Mouse (Mus musculus) forebrain, embryonic 16.5 days (tissue): ENCODE data around the gene Pam16. TPM values are rescaled to one million over a fixed set of nuclear protein-coding genes. Genes with fewer than 3 reads are reported as not detected.

ENCODE experiments used
- ATAC-seq: fragments of 200-750 bp; cut with Nextera tagmentation; 2 replicates; pipeline ENCODE4 v1.8.0; 2017; ENCODE audit warnings: mild to moderate bottlenecking, moderate library complexity
- H3K27ac ChIP-seq: fragments of 300-500 bp; sonication (generic); 2 replicates; pipeline ENCODE4 v1.5.1; 2014; ENCODE audit warnings: low read length, control low read depth
- H3K27me3 ChIP-seq: fragments of 300-500 bp; sonication (generic); replicated peaks from 2 replicates; pipeline ENCODE4 v1.6.1; 2014; ENCODE audit warnings: low read length; ENCODE audit not compliant: control insufficient read depth, insufficient read depth
- H3K36me3 ChIP-seq: fragments of 300-500 bp; sonication (generic); 2 replicates; pipeline ENCODE4 v1.6.1; 2014; ENCODE audit not compliant: control insufficient read depth, insufficient read depth
- H3K4me1 ChIP-seq: fragments of 300-500 bp; sonication (generic); replicated peaks from 2 replicates; pipeline ENCODE4 v1.6.1; 2014; ENCODE audit warnings: low read length; ENCODE audit not compliant: control insufficient read depth, insufficient read depth
- H3K4me2 ChIP-seq: fragments of 300-500 bp; sonication (generic); 2 replicates; pipeline ENCODE4 v1.6.1; 2014; ENCODE audit warnings: mild to moderate bottlenecking, low read length, control low read depth
- H3K4me3 ChIP-seq: fragments of 300-500 bp; sonication (generic); replicated peaks from 2 replicates; pipeline ENCODE4 v1.5.1; 2014; ENCODE audit warnings: mild to moderate bottlenecking, low read length, control low read depth
- H3K9ac ChIP-seq: fragments of 300-500 bp; sonication (generic); replicated peaks from 2 replicates; pipeline ENCODE4 v1.6.1; 2014; ENCODE audit warnings: low read depth, low read length, control low read depth
- H3K9me3 ChIP-seq: fragments of 300-500 bp; sonication (generic); 2 replicates; pipeline ENCODE4 v1.6.1; 2016; ENCODE audit warnings: low read length; ENCODE audit not compliant: control insufficient read depth
- WGBS: fragments of 180-500 bp; shearing (Covaris S2); extraction: QIAGEN DNeasy Blood & Tissue Kit; methylation state at CpG from one replicate; pipeline ENCODE4 v1.1.7; 2014; 5-methylcytosine and 5-hydroxymethylcytosine counted together
- polyA plus RNA-seq: library from polyadenylated mRNA; unstranded; fragments of >200 nt; fragmentation: Nextera tagmentation; extraction: Ambion mirVana; gene quantifications from 2 replicates; pipeline ENCODE4 v1.2.1, GENCODE M21; 2015

Pam16 gene
- polyA plus RNA-seq, 1 experiment from 2014 or later: 157 TPM

DNA sequence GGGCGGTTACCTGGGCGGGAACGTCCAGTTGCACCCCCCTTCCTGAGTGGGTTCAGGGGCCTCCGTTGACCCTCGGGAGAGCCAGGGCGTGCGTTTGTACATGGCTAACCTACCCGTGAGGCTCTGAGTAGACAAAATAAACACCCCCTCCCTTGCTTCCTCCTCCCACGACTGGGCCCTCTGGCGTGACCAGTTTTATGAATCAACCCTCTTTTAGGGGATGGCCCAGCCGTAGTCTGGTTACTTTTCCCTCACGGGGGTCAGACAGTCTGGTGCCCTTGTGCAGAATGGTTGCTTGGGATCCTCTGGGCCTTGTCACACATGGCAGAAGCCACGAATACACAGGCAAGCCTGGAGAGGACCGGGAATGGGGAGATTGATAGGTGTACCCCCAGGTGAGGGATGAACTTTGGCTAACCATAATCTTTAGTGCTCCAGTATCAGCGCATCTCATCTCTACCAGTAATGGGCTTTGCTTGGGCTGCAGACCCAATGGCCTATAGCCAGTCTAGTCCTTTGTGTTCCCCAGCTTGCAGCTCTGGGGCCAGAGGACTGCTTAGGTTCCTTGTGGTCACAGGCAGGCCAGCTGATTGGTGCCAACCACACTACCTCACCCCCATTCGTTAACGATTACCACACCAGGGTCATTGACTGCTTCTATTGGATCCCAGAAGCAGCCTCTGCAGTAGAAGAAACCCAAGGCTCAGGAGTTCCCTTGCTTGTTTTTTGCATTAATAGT, 15.6 kb upstream of the Pam16 start:
- 10% methylated on average over 17 of the region's 17 CpGs for WGBS
- Histone ChIP-seq H3K4me3 (peak overlapping the region; percentile 47), H3K27ac (no peak overlapping the region), H3K9me3 (no peaks in the 10 kb centered on the region), H3K4me1 (peaks cover 36% of the 10 kb centered on the region), H3K4me2 (peak overlapping the region; percentile 64), H3K9ac (peak overlapping the region; percentile 46), H3K36me3 (0 out of 2 replicates have a peak, but pooled peaks cover 2% of the 10 kb centered on the region), H3K27me3 (no peaks in the 10 kb centered on the region)
- ATAC-seq: 0 out of 2 replicates have a peak, but pooled peaks have one; percentile 1

- Histone ChIP-seq H3K4me2 (peak within 1 kb of the TSS; percentile 64), H3K4me3 (peak within 1 kb of the TSS; percentile 47), H3K9ac (peak within 1 kb of the TSS; percentile 46), H3K27ac (no peak within 1 kb of the TSS), H3K4me1 (peaks cover 36% of the 10 kb centered on the region), H3K9me3 (no peaks in the 10 kb centered on the region), H3K36me3 (0 out of 2 replicates have a peak, but pooled peaks cover 2% of the 10 kb centered on the region), H3K27me3 (no peaks in the 10 kb centered on the region)
- ATAC-seq: peak; percentile 88
- under 1% methylated on average over 22 of the region's 22 CpGs for WGBS
Observed at GRCm38 (mm10) chr16:4639831-4640237, 15.0 kb upstream of the Pam16 start, which contains the start of the genes Vasn and Dnaja3. TSS of gene Vasn (plus strand) at chr16:4639941. TSS of gene Dnaja3 (plus strand) at chr16:4639989.

DNA sequence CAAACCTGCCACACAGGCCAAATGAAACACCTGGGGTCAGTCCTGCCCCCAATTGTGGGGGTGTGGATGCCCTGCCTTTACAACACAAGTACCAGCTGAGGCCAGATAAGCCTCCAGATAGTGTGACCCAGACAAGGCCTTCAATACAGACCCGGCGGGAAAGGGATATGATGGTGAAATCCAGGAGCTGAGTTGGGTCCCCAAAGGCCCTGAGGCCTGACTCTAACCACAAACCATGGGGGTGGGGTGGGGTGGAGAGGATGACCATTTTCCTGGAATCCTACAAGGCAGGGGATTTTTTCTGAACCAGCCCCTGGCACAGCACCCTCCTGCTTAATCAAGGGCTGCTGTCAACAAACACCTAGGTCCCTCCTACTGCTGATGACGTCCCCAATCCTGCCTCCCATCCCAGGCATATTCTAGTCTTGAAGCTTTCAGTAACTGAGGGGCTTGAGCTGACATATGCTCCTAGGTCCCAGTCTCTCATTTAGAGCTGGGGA, 14.2 kb upstream of the Pam16 start:
- WGBS: 91% methylated on average over 3 of the region's 3 CpGs
- Histone ChIP-seq H3K4me2 (no peak overlapping the region), H3K4me1 (peaks cover 29% of the 10 kb centered on the region), H3K27ac (no peak overlapping the region), H3K27me3 (no peaks in the 10 kb centered on the region), H3K9me3 (no peaks in the 10 kb centered on the region), H3K36me3 (0 out of 2 replicates have a peak, but pooled peaks cover 2% of the 10 kb centered on the region), H3K9ac (no peak overlapping the region), H3K4me3 (no peak overlapping the region)
- no peak for ATAC-seq

DNA sequence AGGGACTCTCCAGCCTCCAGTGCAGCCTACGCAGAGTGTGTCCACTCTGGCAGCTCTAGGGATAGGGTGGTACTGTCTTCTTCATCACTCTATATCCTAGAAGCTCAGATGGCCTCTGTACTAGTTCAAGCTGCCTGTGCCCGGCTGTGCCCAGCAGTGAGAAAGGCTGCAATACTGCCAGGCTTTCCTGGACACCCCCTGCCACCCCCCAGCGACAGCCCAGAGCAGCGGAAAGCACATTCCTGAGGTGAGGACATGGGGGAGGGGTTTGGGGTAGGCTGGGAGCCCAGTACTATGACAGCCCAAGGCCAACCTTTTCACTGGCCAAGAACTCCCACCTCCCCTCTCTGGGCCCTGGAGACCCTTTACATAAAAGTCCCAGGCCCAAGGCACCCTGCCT, 11.0 kb upstream of the Pam16 start:
- 73% methylated on average over 4 of the region's 4 CpGs for WGBS
- Histone ChIP-seq H3K9ac (no peak overlapping the region), H3K4me1 (peaks cover 7% of the 10 kb centered on the region), H3K27ac (no peak overlapping the region), H3K4me3 (no peak overlapping the region), H3K9me3 (no peaks in the 10 kb centered on the region), H3K36me3 (0 out of 2 replicates have a peak, but pooled peaks cover 2% of the 10 kb centered on the region), H3K4me2 (no peak overlapping the region), H3K27me3 (no peaks in the 10 kb centered on the region)
- ATAC-seq: no peak

DNA sequence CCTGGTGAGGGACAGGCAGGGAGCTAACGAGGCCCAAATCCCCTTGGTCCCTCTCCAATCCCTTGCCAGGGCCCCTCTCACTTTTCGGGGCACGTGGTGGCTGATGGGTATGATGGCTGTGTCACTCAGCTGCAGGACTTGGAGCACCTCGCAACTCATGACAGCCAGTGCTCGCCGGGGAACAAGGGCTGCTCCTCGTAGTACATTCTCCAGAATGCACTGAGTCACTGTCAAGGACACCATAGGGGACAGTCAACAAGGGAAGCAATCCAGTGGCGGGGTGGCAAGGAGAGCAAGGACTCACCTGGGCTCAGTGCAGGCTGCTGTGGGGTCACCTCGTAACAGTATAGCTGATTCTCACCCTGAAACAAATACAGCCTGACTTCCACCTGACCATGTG, 9.9 kb upstream of the Pam16 start:
- peaks cover under 1% of the 10 kb centered on the region; the same call in 1 of the 2 replicates for H3K4me1 ChIP-seq
- no peak overlapping the region for H3K9ac ChIP-seq
- H3K4me3 ChIP-seq: no peak overlapping the region
- no peak overlapping the region for H3K27ac ChIP-seq
- no peaks in the 10 kb centered on the region for H3K27me3 ChIP-seq
- H3K9me3 ChIP-seq: no peaks in the 10 kb centered on the region
- WGBS: 83% methylated on average over 9 of the region's 9 CpGs
- no peak for ATAC-seq
- H3K4me2 ChIP-seq: no peak overlapping the region
- H3K36me3 ChIP-seq: 0 out of 2 replicates have a peak, but pooled peaks cover 2% of the 10 kb centered on the region

GRCm38 (mm10) chr16:4633661-4634060, 8.9 kb upstream of the Pam16 start:
- Histone ChIP-seq H3K36me3 (0 out of 2 replicates have a peak, but pooled peaks cover 2% of the 10 kb centered on the region), H3K27ac (no peak overlapping the region), H3K27me3 (no peaks in the 10 kb centered on the region), H3K9me3 (no peaks in the 10 kb centered on the region), H3K4me3 (no peak overlapping the region), H3K4me2 (no peak overlapping the region), H3K4me1 (no peaks in the 10 kb centered on the region), H3K9ac (no peak overlapping the region)
- no peak for ATAC-seq
- WGBS: 91% methylated on average over 3 of the region's 3 CpGs

GRCm38 (mm10) chr16:4632050-4632449, 7.3 kb upstream of the Pam16 start:
- Histone ChIP-seq H3K4me3 (no peak overlapping the region), H3K4me1 (no peaks in the 10 kb centered on the region), H3K27me3 (no peaks in the 10 kb centered on the region), H3K9ac (no peak overlapping the region), H3K4me2 (no peak overlapping the region), H3K27ac (no peak overlapping the region), H3K9me3 (no peaks in the 10 kb centered on the region), H3K36me3 (peaks cover 3% of the 10 kb centered on the region; the same call in 1 of the 2 replicates)
- peak; percentile 41; the same call in 1 of the 2 replicates for ATAC-seq
- WGBS: 39% methylated on average over 7 of the region's 7 CpGs

- Histone ChIP-seq H3K9ac (no peak overlapping the region), H3K27me3 (no peaks in the 10 kb centered on the region), H3K36me3 (peaks cover 3% of the 10 kb centered on the region; the same call in 1 of the 2 replicates), H3K4me2 (no peak overlapping the region), H3K27ac (no peak overlapping the region), H3K4me3 (no peak overlapping the region), H3K4me1 (peaks cover 3% of the 10 kb centered on the region; the same call in 1 of the 2 replicates), H3K9me3 (no peaks in the 10 kb centered on the region)
- 25% methylated on average over 6 of the region's 6 CpGs for WGBS
- 0 out of 2 replicates have a peak, but pooled peaks have one; percentile 29 for ATAC-seq
Observed at GRCm38 (mm10) chr16:4629950-4630349, 5.2 kb upstream of the Pam16 start.

- H3K27ac ChIP-seq: no peak overlapping the region
- H3K4me1 ChIP-seq: peaks cover 6% of the 10 kb centered on the region
- H3K9me3 ChIP-seq: no peaks in the 10 kb centered on the region
- WGBS: 92% methylated on average over 9 of the region's 9 CpGs
- no peaks in the 10 kb centered on the region for H3K27me3 ChIP-seq
- H3K4me2 ChIP-seq: no peak overlapping the region
- ATAC-seq: no peak
- no peak overlapping the region for H3K4me3 ChIP-seq
- peaks cover 3% of the 10 kb centered on the region; the same call in 1 of the 2 replicates for H3K36me3 ChIP-seq
- H3K9ac ChIP-seq: no peak overlapping the region
Observed at GRCm38 (mm10) chr16:4628898-4629419, 4.2 kb upstream of the Pam16 start.
